Mouse (Mus musculus): ENCODE measurements around the gene Mkrn3. TPM values are rescaled to one million over a fixed set of nuclear protein-coding genes. Genes with fewer than 3 reads are reported as not detected.

Mkrn3 gene
- total RNA-seq, 1 experiment from 2014 or later = 1.0 TPM

DNA sequence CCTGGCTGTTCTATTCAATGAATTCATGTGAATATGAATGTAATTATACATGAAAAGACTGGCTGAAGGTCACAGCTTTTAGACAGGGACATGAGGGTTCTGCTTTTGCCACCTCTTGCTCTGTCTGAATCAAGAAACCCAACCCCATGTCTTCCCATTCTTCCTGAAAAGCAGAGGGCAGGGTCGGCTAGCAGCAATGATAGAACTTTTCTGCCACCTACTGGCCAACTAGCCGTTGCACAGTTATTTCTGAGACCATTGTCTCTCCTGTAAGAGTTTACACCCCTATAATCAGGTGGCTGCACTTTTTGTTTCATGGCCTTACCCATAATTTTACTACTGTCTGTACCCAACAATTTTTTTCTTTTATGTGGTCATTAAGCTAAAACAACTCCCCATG, 37.5 kb downstream of the Mkrn3 start:
- ATAC-seq (replicated peaks; ENCODE audit: low read depth, poor library complexity, severe bottlenecking) = peak; percentile 87

DNA sequence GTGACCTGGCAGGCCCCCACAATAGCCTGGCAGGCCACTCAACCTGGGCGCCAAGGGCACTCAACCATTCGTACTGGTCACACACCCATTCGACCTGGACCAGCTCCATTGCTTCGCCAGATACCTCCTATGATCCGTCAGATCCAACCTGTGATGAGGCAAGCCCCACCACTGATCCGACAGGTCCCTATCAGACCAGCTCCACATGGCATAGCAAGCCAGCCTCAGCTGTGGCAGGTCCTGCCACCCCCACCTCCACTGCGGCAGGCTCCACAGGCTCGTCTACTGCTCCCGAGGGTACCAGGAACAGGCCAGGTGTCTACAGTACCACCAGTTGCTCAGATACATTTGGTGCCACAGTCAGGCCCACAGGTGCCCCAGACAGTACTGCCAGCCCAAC, 41.4 kb downstream of the Mkrn3 start:
- ATAC-seq (replicated peaks; ENCODE audit: low read depth, poor library complexity, severe bottlenecking) = no peak

DNA sequence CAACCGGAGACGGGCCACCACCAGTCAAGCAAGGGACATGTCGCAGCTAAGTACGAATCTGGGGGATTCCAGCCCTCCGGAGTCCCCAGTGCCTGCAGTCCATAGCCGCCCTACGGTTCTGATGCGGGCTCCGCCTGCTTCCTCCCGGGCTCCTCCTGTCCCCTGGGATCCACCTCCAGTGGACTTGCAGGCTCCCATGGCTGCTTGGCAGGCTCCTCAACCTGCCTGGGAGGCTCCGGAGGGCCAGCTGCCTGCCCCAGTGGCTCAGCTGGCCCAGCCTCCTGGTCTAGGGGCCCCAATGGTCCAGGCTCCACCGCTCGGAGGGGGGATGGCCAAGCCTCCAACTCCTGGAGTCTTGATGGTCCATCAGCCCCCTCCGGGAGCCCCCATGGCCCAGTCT, 42.6 kb downstream of the Mkrn3 start:
- no peak for ATAC-seq (replicated peaks; ENCODE audit: low read depth, poor library complexity, severe bottlenecking)

DNA sequence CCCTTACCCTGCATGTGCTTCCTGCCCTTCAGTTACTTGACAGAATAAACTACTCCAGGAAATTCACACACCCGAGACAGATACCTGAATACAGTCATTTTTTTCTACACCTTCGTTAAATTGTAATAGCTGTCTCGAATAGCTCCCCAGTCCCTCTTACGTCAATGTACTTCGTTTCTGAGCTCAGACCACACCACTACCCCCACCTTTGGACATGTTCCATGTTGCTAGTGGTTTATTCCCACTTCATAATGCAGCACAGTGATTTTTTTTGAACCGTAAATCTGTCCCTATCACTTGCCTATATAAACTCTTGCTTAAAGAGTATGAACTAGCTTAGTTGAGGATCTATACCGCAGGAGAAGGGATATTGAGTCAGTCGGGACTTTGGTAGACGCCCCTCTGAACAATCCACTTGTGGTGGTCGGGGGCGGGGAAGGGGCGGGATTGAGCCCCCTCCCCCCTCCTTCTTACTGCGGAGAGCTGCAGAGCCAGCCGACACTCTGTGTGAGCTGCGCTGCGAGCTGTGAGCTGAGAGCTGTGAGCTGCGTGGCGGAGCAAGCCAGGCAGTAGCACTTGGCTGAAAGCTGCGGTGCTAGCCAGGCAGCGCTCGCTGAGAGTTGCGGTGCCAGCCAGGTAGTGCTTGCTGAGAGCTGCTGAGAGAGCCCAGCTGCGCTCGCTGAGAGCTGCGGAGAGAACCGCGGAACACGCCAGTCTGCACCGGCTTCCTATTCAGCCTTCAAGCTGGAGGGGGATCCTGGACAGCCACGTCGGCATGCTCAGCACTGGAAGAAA, 43.2 kb downstream of the Mkrn3 start, which contains the start of gene Magel2:
Magel2 (plus strand) TSS at position 501 of the 795 bp plus-strand sequence.
- ATAC-seq (replicated peaks; ENCODE audit: low read depth, poor library complexity, severe bottlenecking) = no peak

DNA sequence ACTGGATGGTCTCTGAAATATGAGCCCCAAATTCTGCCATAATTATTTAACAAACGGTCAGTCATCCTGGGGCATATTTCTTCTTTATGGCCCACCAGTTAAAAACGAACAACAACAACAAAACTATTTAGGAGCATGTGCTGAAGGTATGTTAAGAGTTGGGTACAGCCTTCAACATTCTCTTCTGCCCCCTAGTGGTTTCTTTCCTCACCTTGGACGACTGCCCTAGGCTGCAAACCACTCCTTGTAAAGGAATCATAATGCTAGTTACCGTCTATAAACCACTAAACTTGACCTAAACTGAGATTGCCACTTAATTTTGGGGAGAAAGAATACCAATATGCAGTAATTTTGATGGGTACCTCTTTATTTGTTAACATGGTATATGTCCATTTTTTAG, 44.3 kb downstream of the Mkrn3 start:
- ATAC-seq (replicated peaks; ENCODE audit: low read depth, poor library complexity, severe bottlenecking) = no peak

Other genes starting within 250 kb of the Mkrn3 start
- gene Ndn, start 73.6 kb downstream of the Mkrn3 start, total RNA-seq (2017) = 0.19 TPM in 1 of 2 replicates, not detected in the other
- gene Magel2, start 43.1 kb downstream of the Mkrn3 start, total RNA-seq (2017) = not detected in 2 replicates
- gene Peg12, start 44.4 kb upstream of the Mkrn3 start, total RNA-seq (2017) = 4.5 and 6.1 TPM in 2 replicates

Data from common myeloid progenitor, adult 5-6 weeks (primary cell).